Mouse (Mus musculus): ENCODE measurements around the gene Agbl4. TPM values are rescaled to one million over a fixed set of nuclear protein-coding genes. Genes with fewer than 3 reads are reported as not detected.

Gene Agbl4
- polyA plus RNA-seq (2017; shearing (Covaris generic)) = not detected

DNA sequence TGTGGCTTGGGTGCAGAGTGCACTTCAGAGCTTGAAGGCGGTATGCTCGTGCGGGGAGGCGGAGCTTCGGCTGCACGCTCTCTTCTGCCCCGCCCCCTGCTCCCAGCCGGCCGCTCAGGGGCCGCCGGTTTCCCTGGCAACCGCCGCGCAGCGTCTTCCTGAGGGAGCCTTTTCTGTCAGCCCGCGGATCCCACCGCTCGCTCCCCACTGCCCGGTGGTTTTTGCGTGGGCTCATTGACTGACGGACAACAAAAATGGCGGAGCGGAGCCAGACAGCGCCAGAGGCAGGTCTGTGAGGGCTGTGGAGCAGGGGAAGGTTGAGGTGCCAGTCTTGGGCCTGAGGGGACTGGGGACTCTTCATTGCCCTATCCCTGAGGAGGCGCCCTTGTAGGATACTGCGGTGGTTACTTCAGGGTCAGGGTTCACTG lies at the start of gene Agbl4:
Agbl4 (plus strand) TSS at position 44 of the 428 bp plus-strand sequence.
- no peak for ATAC-seq

DNA sequence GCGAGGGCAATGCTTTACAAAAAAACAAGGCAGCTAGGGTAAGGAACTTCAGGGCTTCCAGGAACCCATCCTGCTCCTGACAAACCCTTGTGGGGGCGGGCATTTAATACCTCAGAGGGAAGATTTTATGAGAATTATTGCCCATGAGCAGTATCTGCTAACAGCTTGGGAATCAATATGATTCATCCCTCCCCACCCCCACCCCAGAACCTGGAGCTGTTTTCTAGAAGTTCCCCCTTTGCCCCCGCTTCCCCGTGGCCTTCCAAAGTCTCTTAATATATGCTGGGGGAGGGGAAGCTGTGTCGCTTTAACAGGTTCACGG lies 46.6 kb upstream of the Agbl4 start:
- no peak for ATAC-seq

DNA sequence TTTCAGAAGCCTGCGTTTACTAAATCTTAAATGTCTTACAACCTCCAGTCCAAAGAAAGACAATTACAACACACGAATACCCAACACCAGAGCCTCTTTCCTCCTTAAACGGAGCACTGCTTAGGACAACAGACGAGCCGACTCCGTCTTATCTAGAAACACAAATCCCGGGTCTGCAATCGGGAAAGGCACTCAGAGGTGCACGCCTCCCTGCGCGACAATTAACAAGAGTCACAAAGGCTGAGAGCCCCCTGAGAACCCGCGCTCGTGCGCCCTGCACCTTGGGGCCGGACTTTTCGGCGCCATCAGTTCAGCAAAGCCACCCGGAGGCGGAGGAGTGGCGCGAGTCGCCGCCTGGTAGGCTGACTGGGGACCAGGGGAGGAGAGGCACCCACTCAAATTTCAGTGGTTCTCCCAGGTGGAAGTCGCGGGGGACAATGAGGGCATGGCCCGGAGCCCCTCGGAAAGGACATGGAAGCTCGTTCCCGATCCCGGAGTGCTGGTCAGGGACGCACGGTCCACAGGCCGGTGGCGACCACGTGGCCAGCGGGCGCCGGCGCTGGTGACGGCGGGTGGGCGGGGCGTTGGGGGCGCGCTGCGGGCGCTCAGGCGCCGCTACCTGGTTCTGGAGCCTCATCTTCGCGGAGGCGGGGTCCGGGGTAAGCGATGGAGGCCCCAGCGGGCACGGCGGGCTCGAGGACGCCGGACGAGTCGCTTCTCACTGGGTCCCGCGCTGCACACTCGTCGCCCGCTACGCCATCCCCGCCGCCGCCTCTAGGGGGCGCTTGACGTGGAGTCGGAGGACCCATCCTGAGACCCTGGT lies 46.1 kb upstream of the Agbl4 start, which contains the start of gene Elavl4:
Elavl4 (minus strand) TSS at position 732 of the 823 bp plus-strand sequence.
- no peak for ATAC-seq

DNA sequence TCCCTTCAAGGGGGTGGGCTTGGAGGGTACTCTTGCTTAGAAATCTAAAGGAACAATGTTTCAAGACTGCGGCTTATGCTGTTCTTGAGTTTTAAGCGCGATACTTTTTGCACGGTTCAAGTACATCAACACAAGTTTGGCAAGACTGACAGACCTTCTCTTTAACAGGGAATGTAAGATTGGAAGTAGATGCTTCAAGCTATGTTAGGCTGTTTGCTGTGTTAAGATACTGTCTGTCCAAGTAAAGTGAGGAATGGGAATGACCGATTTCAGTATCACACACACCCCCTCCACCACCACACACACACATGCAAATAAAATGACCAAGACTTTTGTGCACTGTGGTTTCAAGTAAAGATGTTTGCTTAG lies 45.5 kb upstream of the Agbl4 start:
- ATAC-seq = no peak

DNA sequence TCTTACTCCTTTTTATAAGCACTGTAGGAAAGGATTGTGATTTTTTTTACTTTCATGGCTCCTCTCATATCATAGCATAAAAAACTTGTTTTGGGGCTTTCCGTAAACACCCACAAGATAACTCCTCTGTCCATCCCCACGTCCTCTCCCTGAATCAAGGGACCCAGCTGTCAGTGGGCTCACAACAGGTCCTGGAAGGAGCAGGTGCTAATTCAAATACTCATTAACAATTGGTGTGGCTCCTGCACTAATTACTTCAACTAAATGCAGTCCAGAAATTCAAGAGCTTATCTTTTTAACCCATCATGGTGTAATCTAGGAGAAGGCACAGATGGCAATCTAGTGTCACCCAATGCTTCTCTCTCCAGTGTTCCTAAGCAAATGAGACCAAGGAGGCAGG lies 36.9 kb upstream of the Agbl4 start:
- no peak for ATAC-seq

DNA sequence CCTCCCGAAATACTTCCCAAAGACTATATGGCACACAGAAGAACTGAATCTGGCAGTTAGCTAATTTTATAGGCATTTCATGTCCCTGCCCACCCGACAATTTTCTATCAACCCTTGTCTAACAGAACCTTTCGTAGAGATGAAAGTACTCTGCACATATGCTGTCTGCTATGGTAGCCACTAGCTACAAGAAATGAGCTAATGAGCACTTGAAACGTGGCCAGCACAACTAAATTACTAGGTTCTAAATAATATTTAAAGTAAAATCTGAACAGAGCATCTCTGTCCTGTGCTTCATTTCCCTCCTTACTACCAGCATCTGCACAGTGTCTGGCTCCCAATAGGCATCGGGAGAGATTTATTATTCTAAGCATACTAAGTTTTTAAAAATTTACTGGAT lies 1.2 kb upstream of the Agbl4 start:
- ATAC-seq = no peak

DNA sequence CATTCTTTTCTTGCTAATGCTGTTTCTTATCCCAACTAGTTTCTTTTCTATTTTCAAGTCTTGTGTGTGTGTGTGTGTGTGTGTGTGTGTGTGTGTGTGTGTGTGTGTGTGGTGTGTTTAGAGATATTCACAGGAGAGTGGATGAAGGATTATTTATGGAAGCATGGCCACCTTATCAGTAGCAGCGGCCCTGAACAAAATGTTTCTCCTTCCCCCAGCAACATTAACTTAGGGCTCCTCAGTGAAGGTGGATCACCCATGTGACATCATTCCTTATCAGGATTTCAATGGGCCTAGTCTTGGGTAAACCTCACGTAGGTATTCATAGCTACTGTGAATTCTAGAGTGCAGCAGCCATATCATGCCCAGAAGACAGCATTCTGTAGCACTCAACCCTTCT lies 22.8 kb downstream of the Agbl4 start:
- no peak for ATAC-seq

DNA sequence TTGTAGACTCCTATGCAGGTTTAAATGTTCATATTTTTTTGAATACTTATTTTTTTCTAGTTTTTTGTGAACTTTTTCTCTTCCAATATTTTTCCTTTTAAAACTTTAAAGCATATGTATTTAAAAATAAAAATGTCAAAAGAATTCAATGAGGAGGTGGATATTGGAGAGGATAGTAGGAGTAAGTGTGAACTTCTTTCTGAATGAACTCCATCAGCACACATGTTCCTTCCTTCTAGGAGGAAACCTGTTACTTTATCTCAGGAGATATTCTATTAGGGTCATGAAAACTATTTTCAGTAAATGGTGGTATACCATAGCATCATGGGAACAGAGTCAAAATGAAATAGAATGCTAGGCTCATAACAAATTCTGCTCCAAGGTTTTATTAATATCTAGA lies 30.2 kb downstream of the Agbl4 start:
- no peak for ATAC-seq

DNA sequence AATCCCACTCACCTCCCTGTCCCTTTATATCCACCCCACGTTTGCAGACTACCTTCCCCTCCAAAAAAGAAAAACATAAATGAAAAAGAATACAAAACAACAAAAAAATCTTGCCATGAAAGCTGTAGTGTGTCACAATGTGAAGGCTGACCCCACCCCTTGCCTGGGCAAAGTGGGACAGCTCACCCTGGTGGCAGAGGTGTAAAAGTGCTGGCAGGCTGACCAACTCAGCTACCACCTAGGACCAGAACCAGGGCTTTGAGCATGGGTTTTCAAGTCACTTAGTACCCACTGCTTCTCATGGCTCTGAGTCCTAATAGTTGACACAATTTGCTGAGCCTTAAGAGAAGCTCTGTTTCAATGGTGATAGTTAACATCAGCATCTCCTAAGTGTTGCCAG lies 96.9 kb downstream of the Agbl4 start:
- ATAC-seq = no peak

DNA sequence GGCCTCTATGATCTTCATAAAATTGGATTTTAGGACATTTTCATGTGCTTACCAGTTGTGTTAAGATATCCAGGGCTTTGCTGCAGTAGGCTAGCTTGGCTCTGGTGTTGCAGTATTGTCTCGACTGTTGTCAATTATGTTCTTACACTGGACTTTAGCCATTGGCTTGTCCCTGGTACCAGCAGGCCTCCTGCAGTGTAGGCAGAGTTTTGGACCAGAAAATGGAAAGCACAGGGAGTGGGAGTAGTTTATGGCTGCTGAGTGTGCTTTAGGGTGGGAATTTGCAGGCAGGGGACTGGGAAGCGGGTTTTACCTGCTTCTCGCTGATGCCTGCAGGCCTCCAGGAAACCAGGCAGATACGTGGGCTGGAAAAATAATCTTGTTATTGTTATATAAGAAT lies 132.3 kb downstream of the Agbl4 start:
- ATAC-seq = no peak

DNA sequence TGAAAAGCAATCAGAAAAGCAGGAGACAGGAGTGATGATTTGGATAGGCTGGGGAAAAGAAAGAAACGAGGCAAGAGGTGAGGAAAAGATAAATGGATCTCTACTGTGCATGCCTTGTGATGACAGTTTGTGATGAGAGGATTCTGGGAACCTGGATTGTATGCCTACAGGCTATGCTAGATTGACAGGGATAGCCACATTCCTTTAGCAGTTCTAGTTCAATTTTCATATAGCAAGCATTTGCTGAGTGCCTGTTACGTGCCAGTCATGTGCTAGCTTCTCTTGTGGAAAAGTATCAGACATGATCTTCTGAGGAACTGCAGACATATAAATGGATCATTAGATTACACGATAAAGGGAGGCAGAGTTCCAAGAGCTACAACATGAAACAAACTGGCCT lies 151.8 kb downstream of the Agbl4 start:
- no peak for ATAC-seq

DNA sequence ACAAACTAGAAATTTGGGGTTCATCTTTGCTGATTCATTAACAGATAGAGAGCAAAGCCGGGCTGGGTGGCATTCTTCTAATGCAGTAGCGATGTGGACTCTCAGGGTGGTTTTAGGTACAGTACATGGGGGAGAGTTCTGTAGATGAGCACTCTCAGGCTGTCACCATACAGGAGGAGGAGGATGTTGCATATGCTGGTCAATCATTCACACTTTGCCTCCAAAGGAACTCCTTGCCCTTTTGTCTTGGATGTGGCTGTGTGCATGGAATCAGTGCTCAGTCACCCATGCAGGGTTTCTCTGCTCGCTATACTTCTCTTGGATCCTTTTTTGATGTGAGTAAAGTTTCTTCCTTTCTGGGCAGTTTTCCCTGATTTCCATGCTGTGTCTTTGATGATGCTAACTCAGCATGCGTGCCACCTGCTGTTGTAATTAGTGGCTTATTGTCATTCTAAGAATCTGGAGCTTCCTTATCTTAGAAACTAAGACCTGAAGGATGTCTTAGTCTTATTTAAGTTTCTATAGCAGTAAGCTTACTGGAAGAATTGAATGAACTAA lies 200.3 kb downstream of the Agbl4 start:
- no peak for ATAC-seq

DNA sequence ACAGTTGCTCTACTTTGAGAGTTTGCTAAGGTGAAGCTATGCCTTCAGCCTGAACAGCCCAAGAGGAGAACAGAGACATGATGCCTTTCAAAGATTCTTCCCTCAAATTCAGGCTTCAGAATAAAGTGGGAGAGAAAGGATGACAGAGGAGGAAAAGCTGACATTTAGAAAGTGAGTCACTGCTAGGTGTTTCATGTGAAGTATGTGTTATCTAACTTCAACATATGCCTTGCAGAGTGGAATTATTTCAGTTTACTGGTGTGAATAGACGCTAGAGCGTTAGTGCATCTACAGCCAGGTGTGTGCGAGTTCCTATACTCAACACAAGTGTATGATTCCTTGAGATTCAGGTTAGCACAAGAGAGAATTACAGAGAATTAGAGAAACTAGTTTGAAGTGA lies 244.0 kb downstream of the Agbl4 start:
- ATAC-seq = no peak

DNA sequence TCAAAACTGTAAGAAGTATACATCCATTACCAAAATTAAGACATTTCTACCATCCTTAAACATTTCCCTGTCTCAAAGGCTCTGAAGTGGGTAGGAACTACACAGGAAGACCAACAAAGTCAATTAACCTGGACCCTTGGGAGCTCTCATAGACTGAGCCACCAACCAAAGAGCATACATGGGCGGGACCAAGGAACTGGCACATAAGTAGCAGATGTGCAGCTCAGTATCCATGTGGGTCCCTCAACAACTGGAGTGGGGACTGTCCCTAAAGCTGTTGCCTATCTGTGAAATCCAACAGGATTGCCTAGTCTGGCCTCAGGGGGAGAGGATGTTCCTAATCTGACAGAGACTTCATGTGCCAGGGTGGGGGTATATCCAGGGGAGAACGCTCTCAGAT lies 265.5 kb downstream of the Agbl4 start:
- ATAC-seq = no peak

DNA sequence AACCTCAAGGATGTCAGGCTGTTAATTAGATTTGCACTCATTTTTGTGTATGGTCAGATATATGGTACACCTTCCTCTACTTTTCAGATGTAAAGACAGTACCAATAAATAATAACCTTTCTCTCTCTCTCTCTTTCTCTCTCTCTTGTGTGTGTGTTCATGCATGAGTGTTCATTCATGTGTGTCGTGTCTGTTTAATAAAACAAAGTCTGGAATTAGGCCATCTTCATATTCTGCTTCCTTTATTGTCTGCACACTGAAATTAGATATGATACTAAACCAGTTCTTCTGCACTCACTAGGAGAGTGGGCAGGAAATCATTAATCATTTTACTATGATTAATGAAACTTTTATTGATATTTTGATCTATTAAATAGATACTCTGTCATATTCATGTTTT lies 276.7 kb downstream of the Agbl4 start:
- ATAC-seq = no peak

DNA sequence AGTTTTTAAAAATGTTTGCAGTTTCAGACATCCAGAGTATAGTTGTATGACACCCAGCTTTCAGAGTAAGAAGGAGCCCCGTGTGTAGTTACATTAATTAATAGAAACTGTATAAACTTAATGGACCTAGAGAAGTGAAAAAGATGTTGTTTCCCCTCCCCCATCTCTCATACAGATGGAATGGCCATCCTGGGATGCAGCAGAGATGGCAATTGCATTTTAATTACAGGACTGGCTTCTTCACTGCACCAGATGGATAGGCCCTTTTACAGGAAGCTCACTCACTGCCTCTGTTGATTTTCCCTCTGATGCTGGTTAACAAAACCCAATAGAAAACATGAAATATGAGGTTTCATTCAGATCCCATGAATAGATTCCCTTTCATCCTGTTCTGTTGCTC lies 337.7 kb downstream of the Agbl4 start:
- ATAC-seq = no peak

DNA sequence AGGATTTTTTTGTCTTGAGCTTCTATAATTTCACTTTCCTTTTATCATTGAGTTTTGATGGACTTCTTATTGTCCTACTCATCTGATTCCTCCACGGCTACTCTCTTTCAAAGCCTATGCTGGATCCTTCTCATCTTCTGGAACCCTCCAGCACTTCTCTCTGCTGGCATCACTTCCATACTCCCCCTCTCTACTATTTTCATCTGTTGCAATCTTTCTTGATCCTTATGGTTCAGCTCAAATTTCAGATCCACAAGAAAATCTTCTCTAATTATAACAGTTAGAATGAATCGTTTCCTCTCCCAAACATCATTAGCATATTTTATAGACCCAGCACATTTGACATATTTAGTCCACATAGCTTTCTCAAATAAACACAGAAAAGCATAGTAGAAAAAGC lies 360.5 kb downstream of the Agbl4 start:
- ATAC-seq = no peak

DNA sequence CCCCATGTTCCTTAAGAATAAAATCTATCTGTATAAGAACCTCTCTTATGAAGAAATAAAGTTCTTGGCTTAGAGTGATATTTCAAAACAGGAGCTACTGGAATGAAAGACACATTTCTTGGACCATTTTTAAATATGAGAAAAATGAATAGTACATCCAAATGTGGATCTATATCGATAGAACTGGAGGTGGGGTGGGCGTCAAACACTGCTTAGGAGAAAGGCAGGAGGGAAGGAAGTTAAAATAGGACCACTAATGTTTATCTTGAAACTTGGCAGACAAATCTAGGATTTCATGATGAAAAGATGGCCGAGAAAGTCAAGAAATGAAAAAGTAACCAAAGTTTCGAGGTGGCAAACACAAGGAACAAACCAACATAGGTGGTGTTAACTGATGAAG lies 391.1 kb downstream of the Agbl4 start:
- no peak for ATAC-seq

DNA sequence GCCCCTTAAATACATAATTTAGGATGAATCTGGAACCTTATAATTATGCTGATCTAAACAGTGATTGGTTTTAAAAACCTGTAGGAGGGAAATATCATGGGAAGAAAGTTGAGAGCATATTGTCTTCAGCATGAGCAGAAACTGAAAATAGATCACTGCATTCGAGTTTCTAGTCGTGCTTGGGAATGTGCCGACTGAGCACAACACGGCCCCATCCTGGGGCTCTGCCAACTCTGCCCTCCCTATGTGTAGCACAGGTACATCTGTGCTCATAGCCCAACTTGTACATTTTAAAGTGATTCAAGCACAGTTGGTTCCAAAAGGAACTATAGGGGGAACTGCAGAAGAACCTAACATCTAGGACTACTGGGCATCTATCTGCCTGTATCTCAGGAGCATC lies 402.4 kb downstream of the Agbl4 start:
- ATAC-seq = no peak

DNA sequence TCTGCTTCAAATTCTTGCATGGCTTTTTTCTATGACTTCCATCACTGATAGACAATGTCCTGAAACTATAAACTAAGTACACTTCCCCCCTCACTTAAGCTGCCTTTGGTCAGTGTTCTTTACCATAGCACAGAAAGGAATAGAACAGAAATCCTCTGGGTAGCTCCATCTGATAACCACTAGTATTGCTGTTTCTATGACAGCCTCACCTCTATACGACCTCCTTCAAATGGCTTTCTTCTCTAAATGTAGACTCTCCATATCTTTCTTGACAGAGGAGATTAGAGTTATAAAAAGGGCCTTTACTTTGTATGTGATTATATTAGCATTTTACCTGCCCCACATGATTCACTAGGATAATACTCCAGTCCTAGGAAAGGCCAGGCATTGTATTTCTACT lies 413.5 kb downstream of the Agbl4 start:
- ATAC-seq = no peak

DNA sequence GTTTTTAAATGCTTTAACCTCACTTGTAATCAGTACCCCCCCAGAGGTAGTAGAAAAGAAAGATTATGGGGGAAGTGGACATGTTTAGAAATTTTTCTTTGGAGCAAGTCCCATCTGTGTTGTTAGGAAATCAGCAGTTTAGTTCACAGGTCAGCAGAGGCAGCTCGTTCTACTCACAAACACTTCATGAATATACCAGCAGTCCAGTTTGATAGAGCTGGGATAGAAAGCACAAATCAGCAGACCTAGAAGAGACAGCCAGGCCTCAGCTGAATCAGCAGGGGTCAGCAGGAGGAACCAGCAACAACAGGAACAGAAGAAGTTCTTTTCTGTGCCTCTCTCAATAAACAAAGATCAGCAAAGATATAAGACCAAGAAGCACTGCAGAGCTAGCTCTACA lies 435.3 kb downstream of the Agbl4 start:
- no peak for ATAC-seq

DNA sequence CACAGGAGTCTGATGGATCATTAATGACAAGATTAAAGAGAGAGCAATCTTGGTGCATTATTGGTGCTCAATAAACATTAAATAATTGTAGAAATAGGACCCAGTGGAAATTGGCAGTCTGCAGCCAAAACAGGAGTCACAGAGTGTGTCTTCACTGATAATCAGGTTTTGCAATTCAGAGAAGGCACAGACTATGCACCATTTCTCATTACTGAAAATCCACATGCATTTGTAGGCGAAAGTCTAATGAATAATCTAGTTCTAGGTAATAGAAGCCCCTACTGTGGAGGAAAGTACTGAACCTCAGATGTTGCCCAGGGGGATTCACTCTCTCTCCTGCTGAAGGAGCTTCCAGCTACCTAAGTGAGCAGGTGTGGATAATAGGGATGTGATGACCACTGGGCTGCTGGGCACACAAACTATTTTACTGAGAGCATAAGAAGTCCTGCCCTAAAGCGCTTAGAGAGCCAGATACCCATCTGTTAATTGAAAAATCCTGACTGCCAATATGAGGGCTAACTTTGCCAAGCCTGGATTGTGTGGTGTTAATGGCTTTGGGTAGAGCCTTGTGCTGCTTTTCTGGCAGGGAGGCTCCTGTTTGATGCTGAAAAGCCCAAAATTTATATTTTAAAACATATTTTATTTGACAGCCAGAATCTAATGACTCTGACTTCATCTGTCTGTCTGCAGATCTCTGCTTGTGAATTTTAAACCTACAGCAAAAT lies 482.4 kb downstream of the Agbl4 start:
- ATAC-seq = no peak

DNA sequence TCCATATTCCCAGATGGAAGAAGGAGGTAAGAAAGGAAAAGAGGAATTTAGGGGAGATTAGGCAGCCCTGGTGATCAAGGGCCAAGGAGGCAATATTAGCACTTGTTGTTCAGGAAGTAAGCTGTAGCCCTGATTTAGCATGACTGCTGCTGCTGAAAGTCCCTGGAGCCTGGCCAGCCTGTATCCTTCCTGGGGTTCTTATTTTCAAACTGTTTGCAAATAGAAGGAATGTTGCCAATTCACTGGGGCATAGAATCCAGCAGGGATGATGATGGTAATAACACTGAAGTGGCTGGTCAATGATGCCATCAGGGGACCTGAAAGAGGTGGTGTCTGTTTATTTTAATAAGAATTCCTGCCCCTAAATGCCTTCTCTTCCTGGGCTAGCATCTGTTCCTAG lies 518.6 kb downstream of the Agbl4 start:
- ATAC-seq = no peak

DNA sequence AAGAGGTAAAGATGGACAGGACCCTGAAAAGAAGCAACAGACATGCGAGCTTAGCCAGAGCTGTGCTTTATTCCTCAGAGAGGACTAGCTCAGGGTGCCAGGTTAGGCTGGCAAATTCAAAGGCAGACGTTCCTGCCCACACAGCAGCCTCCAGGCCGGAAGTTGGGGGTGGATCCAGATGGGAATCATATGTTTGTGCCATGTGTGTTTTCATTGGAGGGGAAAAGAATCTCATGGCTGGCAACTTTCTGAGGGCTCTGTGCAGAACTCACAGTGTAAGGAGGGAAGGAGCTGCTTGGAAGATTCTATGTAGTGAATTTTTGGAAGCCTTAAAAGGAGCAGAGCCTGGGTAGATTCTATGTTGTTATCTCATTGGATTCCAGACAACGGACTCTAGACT lies 519.1 kb downstream of the Agbl4 start:
- ATAC-seq = no peak

Measured in activated CD4-positive, CD25-positive, alpha-beta regulatory T cell, adult 4 months (primary cell).